Mouse (Mus musculus): ENCODE data around the gene Gm49630.
"Not testable (repeated sequence)": the region's sequence is repeated elsewhere in the genome, so short reads cannot be mapped to it uniquely, and the experiment has no call there.

DNA sequence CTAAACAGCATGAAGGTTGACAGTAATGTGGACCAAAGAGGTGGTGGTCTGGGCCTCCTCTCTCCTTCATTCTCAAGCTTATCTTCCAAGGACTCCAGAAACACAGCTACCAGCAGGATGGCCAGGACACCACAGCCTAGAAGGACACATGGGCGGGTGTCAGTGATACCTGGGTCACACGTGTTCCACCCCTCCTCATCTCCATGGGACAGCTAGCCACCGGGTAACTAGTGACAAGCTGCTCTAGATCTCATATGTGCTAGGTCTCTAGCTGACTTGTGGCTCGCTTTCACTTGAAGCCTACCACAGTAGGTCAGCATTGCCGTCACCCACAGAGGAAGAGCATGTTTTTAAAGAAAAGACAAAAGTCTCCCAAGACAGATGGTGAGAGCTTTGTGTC lies at the start of gene Gm49630:
- TF ChIP-seq CTCF (IDR thresholded peaks at IDR 0.05; ENCODE audit: low read depth, low read length); POLR2A (IDR thresholded peaks at IDR 0.05; ENCODE audit: borderline replicate concordance, low read depth, low read length): not testable (repeated sequence)
